Mouse (Mus musculus): ENCODE data around the gene Thpo. TPM values are rescaled to one million over a fixed set of nuclear protein-coding genes. Genes with fewer than 3 reads are reported as not detected.
A peak's percentile ranks its signal among the peaks of the same experiment; 100 is the strongest.

Gene Thpo
- total and polyA plus RNA-seq, 2 experiments: 1.7 to 37.0 TPM

GRCm38 (mm10) chr16:20724338-20724748 is 10.0 kb downstream of the Thpo start:
- TF ChIP-seq POLR2A (IDR thresholded peaks at IDR 0.05; ENCODE audit: extremely low read depth, insufficient read depth, low read length) (no peak), CTCF (IDR thresholded peaks at IDR 0.05; ENCODE audit: low read depth, low read length) (peak; percentile 91)
- H3K27me3 ChIP-seq (ENCODE audit: control insufficient read depth, insufficient read depth, low read length): no peaks in the 10 kb centered on the region
- peaks cover 5% of the 10 kb centered on the region for H3K4me1 ChIP-seq (ENCODE audit: control insufficient read depth, insufficient read depth, low read length)
- peak; percentile 92 for DNase-seq (ENCODE audit: extremely low read depth, low read depth, low spot score)
- H3K9ac ChIP-seq (ENCODE audit: low read depth, low read length): no peak overlapping the region
- no peaks in the 10 kb centered on the region; the same call in 1 of the 2 replicates for H3K79me2 ChIP-seq (ENCODE audit: control insufficient read depth, insufficient read depth, low read length)
- H3K27ac ChIP-seq (replicated peaks; ENCODE audit: insufficient read depth, low read depth, low read length): peak overlapping the region; percentile 70
- peaks cover 14% of the 10 kb centered on the region; the same call in 1 of the 2 replicates for H3K36me3 ChIP-seq (ENCODE audit: control insufficient read depth, insufficient read depth, low read length)
- no peak overlapping the region for H3K4me3 ChIP-seq (ENCODE audit: insufficient read depth, low read depth, low read length)
- 10% methylated on average over 5 of the region's 5 CpGs for WGBS

DNA sequence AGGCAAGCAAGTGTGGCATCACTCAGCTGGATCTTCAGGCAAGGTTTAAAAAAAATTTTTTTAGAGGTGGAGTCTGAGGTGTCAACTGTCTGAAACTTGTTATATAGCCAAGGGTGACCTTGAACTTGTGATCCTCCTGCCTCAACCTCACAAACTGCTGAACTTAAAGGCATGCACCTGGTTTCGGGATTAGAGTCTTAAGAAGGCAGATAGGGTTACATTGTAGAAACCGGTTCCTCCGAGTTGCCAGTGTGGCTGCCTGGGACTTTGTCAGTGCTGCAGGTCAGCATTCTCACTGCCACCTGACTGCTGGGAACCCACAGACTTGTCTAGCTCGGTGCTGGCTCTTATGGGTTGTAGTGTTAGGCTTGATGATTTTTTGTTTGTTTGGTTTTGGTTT is 11.1 kb downstream of the Thpo start:
- Histone ChIP-seq H3K4me1 (ENCODE audit: control insufficient read depth, insufficient read depth, low read length) (peaks cover 6% of the 10 kb centered on the region), H3K27me3 (ENCODE audit: control insufficient read depth, insufficient read depth, low read length) (no peaks in the 10 kb centered on the region), H3K27ac (replicated peaks; ENCODE audit: insufficient read depth, low read depth, low read length) (no peak overlapping the region), H3K9ac (ENCODE audit: low read depth, low read length) (no peak overlapping the region), H3K36me3 (ENCODE audit: control insufficient read depth, insufficient read depth, low read length) (peaks cover 9% of the 10 kb centered on the region; the same call in 1 of the 2 replicates), H3K4me3 (ENCODE audit: insufficient read depth, low read depth, low read length) (no peak overlapping the region), H3K79me2 (ENCODE audit: control insufficient read depth, insufficient read depth, low read length) (no peaks in the 10 kb centered on the region)
- WGBS: 54% methylated on average over 4 of the region's 4 CpGs
- TF ChIP-seq POLR2A (IDR thresholded peaks at IDR 0.05; ENCODE audit: extremely low read depth, insufficient read depth, low read length) (no peak), CTCF (IDR thresholded peaks at IDR 0.05; ENCODE audit: low read depth, low read length) (no peak)
- DNase-seq (ENCODE audit: extremely low read depth, low read depth, low spot score): peak; percentile 36

DNA sequence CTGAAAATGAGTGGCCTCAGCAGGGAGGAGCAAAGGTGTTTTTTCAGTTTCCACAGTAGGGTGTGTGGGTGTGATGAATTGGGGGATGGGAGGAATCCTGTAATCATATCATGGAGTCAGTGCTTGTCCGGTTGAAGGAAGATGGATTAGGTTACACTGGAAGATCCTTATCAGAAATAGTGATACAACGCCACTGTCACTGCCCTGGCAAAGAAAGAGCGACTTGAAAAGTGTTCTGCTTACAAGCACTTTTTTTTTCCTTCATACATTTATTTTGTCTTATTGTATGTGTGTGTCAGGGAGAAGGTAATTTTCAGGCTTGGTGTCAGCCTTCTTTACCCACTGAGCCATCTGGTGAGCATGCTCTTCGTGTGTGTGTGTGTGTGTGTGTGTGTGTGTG is 11.6 kb downstream of the Thpo start:
- Histone ChIP-seq H3K27ac (replicated peaks; ENCODE audit: insufficient read depth, low read depth, low read length) (no peak overlapping the region), H3K36me3 (ENCODE audit: control insufficient read depth, insufficient read depth, low read length) (peaks cover 9% of the 10 kb centered on the region; the same call in 1 of the 2 replicates), H3K4me1 (ENCODE audit: control insufficient read depth, insufficient read depth, low read length) (peaks cover 6% of the 10 kb centered on the region), H3K9ac (ENCODE audit: low read depth, low read length) (no peak overlapping the region), H3K79me2 (ENCODE audit: control insufficient read depth, insufficient read depth, low read length) (no peaks in the 10 kb centered on the region), H3K27me3 (ENCODE audit: control insufficient read depth, insufficient read depth, low read length) (no peaks in the 10 kb centered on the region), H3K4me3 (ENCODE audit: insufficient read depth, low read depth, low read length) (no peak overlapping the region)
- TF ChIP-seq CTCF (IDR thresholded peaks at IDR 0.05; ENCODE audit: low read depth, low read length) (no peak), POLR2A (IDR thresholded peaks at IDR 0.05; ENCODE audit: extremely low read depth, insufficient read depth, low read length) (no peak)
- WGBS: 62% methylated on average over 4 of the region's 4 CpGs
- DNase-seq (ENCODE audit: extremely low read depth, low read depth, low spot score): no peak

DNA sequence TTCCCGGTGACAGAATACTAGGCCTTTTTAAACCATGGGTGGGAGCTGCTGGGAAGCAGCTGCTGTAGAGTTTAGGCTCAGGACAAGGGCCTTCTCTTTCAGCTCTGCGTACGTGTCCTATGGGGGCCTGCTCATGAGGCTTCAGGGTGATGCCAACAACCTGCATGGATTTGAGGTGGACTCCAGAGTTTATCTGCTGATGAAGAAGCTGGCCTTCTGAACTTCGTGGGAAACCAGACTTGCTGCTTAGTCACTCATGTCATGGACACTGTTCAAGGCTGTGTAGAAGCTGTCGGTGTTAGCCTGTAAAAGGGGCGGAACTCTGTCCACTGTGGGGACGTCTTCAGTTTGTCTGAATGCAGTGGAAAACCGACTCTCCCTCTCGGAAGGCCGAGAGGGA is 12.5 kb downstream of the Thpo start:
- Histone ChIP-seq H3K36me3 (ENCODE audit: control insufficient read depth, insufficient read depth, low read length) (peaks cover 9% of the 10 kb centered on the region; the same call in 1 of the 2 replicates), H3K4me3 (ENCODE audit: insufficient read depth, low read depth, low read length) (no peak overlapping the region), H3K9ac (ENCODE audit: low read depth, low read length) (no peak overlapping the region), H3K27ac (replicated peaks; ENCODE audit: insufficient read depth, low read depth, low read length) (no peak overlapping the region), H3K4me1 (ENCODE audit: control insufficient read depth, insufficient read depth, low read length) (peaks cover 6% of the 10 kb centered on the region), H3K27me3 (ENCODE audit: control insufficient read depth, insufficient read depth, low read length) (no peaks in the 10 kb centered on the region), H3K79me2 (ENCODE audit: control insufficient read depth, insufficient read depth, low read length) (no peaks in the 10 kb centered on the region)
- no peak for TF ChIP-seq CTCF (IDR thresholded peaks at IDR 0.05; ENCODE audit: low read depth, low read length)
- TF ChIP-seq POLR2A (IDR thresholded peaks at IDR 0.05; ENCODE audit: extremely low read depth, insufficient read depth, low read length): no peak
- 86% methylated on average over 10 of the region's 10 CpGs for WGBS
- DNase-seq (ENCODE audit: extremely low read depth, low read depth, low spot score): no peak

DNA sequence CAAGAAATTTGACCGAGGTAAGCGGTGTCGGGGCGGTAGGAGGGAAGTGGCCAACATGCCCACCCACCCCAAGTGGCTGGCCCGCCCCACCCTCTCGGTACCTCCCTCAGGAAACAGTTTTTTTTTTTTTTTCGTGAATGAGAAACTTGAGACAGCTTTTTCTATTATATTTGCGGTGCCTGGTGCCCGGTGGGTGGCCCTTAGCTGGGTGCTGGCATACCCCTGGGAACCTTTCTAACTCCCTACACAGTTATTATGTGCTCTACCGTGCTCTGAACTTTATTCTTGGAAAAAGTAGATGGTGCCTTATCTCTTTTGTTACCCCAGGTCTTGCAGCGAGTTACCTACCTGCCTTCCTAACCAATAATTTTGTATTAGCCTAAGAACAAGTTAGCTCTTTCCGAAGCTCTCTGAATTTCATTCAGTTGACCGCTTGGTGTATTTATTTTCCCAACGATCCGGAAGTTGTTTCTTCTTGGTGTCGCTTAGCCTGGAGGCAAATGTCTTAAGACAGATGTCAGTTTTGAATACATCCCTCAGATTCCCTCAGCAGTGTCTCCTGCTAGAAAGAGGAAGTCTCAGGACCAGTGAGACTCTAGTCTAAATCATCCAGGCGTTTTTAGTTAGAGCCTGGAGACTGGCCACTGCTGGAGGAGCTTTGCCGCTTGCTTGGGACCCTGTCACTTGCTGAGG is 16.2 kb downstream of the Thpo start:
- peak overlapping the region; percentile 76 for H3K4me3 ChIP-seq (ENCODE audit: insufficient read depth, low read depth, low read length)
- peak overlapping the region; percentile 77 for H3K9ac ChIP-seq (ENCODE audit: low read depth, low read length)
- peak overlapping the region; percentile 80 for H3K27ac ChIP-seq (replicated peaks; ENCODE audit: insufficient read depth, low read depth, low read length)
- H3K36me3 ChIP-seq (ENCODE audit: control insufficient read depth, insufficient read depth, low read length): peaks cover 4% of the 10 kb centered on the region; the same call in 1 of the 2 replicates
- TF ChIP-seq CTCF (IDR thresholded peaks at IDR 0.05; ENCODE audit: low read depth, low read length) (no peak), POLR2A (IDR thresholded peaks at IDR 0.05; ENCODE audit: extremely low read depth, insufficient read depth, low read length) (no peak)
- peaks cover 7% of the 10 kb centered on the region for H3K4me1 ChIP-seq (ENCODE audit: control insufficient read depth, insufficient read depth, low read length)
- no peaks in the 10 kb centered on the region for H3K79me2 ChIP-seq (ENCODE audit: control insufficient read depth, insufficient read depth, low read length)
- 1% methylated on average over 18 of the region's 18 CpGs for WGBS
- DNase-seq (ENCODE audit: extremely low read depth, low read depth, low spot score): no peak
- no peaks in the 10 kb centered on the region for H3K27me3 ChIP-seq (ENCODE audit: control insufficient read depth, insufficient read depth, low read length)

All from liver, adult 2 months (tissue).